Mouse (Mus musculus): ENCODE measurements around the gene Prkcz.
"Not testable (repeated sequence)": the region's sequence is repeated elsewhere in the genome, so short reads cannot be mapped to it uniquely, and the experiment has no call there.

Prkcz gene

DNA sequence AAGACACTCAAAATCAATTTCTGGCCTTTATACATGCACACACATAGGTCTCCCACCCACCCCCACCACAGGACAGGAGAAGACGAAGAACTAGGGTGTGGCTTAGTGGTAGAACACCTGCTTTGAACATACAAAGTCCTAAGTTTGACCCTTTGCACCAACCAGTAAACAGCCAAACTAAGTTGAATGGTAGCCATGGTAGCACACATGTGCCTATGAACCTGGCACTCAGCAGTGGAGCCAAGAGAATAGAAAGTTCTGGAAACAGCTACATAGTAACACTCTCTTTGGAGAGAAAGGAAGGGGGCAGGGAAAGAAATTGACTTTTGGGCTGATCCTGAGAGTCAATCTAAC lies 80.4 kb downstream of the Prkcz start:
- DNase-seq: no peak

DNA sequence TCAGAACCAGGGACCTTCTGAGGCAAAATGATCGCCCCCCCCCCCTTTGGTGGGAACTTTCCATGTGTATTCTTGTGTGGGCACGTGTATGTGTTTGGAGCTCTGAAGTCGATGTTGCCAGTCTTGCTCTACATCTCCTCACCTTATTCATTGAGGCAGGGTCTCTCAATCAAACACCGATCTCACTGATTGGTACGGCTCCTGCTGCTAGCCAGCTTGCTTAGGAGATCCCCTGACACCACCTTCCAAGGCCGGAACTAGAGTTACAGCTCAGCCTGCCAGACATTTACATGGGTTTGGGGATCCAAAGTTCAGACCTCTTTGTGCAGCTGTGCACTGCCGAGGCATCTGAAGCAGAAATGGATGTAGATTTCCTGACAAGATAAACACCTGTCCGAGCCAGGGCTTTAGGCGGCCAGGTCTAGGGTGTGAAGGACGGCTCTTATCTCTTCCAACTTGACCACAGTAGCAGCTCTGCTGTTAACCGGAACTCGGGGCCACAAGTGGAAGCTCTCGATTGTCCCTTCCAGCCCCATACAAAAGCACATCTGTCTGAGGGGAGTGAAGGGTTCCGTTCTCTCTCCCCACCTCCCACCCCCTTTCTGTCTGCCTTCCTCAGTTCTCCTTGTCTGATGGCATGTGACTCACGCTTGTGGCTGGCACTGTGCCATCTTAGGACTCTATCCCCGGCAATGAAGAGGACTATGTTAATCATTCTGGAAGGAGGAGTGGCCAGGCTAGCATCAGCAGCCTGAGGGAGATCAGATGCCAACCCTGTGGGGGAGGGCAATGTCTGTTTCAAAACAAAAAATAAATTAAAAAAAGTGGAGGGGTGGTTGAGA lies 81.0 kb downstream of the Prkcz start:
- no peak for DNase-seq

DNA sequence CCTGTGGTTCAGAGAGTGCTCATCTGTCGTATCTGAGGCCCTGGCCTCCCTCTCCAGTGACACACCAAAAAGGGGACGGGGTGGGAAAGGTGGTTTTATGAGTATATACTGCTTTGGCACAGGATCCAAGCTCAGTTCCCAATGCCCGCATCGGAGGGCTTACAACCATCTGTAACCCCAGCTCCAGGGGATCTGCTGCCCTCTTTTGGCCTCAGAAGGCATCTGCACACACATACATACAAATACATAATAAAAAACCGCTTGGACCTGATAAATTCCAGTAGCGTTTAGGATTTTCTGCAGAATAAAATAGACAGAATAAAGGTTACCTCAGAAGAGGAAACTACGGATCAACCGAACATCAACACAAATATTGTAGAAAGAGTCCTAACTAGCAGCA lies 82.1 kb downstream of the Prkcz start:
- no peak for DNase-seq

DNA sequence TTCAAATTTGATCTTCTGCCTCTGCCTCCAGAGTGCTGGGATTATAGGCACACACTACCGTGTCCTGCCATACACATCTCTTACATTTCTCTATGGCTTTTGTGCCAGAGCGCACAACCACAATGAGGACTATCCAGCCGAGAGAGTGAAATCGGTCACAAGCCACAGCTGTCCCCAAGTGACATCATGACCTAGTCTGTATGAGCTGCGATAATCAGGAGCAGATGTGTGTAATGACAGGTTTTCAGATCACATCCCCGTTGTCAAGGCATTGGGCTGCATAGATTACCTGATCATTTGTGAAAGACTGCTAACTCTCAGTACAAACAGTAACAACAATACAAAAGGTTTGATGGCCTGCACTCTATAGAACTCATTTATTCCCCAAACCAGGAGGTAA lies 83.2 kb downstream of the Prkcz start:
- no peak for DNase-seq

DNA sequence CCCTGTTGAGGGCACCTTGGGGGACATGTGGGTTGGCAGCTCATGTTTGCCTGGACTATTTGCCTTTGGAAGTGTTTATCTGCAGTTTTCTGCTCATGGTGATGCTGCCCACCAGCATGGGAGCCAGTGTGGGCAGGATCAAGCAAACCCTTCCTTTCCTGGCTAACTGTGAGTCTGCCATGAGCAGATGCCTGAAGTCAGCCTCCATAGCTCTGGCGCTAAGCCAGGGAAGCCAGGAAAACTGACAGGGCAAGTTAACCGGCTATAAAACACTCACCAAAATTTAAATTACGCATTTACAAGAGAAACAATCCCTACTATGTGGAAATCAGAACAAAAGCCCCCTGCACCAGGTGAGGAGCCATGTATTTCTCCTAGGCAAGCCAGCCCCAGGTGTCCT lies 86.3 kb downstream of the Prkcz start:
- no peak for DNase-seq

DNA sequence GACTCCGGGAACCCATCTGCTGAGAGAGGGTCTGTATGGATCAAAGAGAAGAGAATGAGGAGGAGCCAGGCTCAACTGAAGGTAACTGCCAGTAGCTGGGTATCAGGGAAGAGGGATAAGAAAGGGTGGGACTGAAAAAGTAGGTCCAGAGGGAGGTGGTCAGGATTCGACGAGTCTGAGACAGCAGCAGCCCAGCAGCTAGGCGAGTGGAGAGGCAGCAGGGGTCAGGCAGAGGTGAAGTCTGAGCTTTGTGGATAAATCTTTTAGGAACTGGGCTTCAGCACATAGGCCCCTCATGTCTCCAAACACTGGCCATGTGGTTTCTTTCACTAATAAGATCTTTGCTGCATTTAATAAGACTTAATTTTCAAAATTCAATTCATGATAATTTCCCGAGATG lies 86.7 kb downstream of the Prkcz start:
- DNase-seq: no peak

DNA sequence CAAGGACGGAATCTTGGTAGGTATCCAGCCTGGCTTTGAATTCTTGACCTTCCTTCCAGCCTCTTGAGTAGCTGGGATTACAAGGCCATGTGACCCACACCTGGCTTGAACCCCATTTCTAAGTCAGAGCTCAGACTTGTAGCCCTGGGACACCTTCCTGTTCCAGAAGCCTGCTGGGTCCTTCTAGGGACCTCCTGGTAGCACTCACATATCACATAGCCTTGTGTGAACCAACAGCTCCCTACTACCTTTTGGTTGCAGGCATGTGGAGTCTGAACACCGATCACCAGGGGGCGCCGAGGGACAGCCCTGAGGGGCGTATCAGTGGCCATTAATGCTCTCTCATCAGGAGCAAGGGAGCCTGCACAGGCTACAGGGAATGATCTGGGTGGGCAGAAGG lies 92.8 kb downstream of the Prkcz start:
- peak; percentile 54 to 65 for DNase-seq

DNA sequence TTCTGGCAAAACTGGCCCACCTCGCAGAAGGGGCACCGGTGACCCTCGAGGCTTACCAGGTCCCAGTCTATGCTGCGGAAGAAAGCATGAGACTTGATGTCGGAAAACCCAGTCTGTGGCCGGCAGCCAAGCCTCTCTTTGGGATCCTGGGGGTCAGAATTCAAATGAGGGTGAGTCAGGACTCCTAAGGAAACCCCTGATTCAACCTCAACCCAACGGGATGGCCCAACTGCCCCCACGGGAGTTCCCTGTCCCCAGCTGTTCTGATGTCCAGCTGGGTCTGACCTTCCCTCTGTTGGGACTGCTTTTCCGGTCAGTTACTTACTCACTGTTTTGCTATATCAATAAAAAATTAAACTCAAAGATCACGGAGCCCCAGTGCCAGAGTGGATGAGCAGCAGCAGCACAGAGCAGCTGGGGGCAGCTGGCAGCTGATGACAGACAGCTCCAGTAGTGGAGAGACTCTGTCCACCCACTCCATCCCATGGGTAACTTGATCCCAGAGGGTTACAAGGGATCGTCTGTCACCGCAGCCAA lies 93.5 kb downstream of the Prkcz start:
- DNase-seq: peak in 1 of 2 experiments; percentile 37

DNA sequence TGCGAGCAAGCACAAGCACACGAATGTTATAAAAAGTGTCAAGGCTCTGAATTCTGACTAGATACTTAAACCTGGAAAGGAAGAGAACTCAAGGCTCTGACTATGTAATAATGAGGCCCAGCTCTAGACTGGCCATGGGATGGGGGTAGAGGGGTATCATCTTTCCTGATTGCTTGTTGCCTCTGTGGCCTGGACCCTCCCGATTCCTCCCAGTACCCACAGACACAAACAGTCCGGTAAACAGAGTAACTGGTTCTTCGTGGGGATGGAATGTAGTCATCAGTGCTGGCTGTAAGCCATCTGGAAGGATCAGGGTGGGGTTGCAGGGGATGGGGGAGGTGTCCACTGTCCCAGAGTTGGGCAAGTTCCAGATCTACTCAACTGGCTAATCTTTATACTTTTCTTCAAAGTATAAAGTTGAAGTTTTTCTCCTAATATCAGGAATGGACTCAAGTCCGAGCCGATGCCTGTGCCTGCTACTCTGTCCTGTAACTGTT lies 94.1 kb downstream of the Prkcz start:
- DNase-seq: peak in 1 of 2 experiments; percentile 19

DNA sequence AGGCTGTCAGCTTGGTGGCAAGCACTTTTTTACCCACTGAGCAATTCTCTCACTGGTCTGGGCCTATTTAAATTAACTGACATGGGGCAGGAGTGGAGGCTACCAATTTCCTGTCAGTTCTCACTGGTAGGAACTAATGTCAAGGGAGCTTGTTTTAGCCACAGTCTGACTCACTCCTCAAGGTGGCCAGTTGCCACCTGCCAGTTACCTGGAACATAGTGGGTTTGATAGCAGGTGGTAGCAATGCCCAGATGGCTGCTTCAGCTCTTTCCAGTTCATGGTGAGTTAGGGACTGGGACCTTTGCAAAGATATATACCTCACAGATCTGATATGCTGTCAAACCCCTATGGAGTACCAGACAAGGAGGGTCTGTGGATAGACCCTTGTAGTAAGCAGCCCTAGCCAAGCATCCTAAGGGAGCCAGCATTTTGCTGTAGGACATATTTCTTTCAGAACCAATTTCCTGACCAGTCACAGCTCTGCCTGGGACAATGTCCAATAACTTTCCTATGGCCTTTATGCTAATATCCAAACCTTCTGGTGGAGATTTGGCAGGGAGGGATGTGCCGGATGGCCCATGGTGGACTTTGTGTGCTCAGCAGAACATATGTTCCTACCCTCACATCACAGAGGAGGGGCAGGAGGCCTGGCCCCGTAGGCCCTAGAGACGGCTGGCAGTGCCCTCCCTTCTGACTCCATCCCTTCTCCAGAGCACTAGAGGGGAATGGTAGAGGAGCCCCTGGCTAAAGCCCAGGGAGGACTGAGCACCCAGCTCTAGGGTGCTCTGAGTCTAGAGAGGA lies 96.4 kb downstream of the Prkcz start:
- DNase-seq: no peak

DNA sequence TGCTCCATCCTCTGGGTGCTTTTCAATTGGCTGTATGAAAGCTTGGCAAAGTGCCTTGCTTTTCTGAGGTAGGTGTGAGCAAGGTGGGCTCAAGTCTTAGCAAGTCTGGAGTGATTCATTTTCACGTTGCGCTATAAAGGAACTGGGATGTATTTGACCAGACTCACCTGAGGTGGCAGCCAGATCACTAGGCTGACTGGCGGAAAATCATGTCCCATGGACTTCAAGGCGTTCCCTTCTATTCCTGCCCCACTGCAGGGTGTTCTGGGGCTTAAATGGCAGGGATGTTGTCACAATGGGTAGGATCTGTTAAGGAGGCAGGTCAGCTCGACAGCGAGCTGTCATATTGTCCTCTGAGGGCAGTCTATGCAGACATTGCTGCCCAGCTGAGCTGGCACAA lies 108.9 kb downstream of the Prkcz start:
- DNase-seq: no peak

DNA sequence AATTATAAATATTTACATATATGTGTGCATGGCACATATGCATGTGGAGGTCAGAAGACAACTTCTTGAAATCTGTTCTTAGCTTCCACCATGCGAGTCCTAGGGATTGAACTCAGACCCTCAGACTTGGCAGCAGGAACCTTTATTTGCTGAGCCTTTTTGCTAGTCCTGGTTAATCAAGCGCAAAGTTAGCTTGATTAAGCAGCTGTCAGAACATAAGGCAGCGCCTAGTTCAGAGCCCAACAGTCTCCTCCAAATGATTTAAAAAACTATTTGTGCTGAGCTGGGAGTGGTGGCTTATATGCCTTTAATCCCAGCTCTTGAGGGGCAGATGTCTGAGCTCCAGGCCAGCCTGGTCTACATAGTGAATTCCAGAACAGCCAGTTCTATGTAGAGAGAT lies 110.0 kb downstream of the Prkcz start:
- DNase-seq: no peak

DNA sequence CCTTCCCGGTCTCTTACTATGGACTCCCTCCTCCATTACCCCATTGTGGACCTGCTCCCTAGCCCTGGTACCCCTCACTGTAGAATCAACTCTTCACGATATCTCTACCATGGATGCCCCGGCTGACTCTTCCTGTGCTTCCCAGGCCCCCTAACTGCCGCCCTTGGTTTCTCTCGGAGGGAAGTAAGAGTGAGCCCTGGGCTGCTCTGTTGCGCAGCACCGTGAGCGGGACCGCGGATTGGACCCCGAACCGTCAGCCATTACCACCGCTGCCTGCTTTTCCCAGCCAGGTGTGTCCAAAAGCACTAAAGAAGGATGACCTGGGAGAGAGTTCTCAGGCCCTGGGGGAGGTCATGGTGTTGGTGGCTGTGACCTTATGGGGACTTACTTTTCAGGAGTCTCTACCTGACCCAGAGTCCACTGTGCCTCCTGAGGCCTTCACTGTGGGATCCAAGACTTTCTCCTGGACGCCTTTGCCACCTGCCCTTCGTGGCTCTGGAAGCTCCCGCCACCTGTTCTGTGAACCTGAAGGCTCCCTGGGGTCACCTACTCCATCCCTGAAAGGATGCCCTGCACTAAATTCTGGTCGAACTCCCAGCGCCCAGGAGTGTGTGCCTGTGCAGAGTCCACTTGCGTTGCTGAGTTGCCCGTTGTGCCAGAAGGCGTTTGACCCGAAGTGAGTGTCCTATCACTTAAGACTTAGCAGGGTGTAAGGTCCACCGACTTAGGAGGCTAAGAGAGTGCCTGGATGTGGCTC lies 110.6 kb downstream of the Prkcz start:
- DNase-seq: peak; percentile 22 to 45

DNA sequence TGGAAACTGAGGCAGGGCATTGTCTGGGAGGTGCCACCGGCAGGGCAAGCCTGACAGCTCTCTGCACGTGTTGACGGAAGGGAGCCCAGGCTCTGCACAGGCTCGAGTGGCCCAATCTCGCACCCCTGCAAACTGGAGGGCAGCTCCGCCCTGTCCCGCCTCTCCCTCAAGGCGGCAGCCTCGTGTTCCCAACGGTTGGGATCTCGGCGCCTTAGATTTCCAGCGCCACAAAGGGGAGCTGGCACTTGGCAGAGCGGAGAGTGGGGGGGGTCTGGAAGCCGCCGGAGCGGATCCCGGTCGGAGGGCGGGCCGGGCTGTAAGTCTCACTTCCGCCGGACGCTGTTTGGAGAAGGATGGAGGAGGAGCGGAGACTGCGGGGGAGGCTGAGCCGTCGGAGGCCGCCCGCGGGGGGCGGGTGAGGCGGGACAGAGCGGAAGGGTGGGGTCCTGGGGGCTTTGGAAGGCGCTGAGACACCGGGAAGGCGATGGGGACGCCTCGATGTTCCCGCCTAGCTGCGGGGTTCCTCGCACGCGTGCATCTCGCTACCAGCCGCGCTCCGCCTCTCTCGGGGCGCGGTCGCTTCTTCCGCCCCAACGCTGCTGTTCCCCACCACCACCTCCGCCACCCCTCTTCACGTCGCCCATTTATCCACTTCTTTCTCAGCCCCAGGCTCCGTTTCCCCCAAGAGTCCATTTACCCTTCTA lies 111.4 kb downstream of the Prkcz start, which contains the start of gene Faap20:
Gene Faap20, plus strand, starts transcription at position 155 of the 704 bp plus-strand sequence.
- peak; percentile 90 to 93 for DNase-seq

DNA sequence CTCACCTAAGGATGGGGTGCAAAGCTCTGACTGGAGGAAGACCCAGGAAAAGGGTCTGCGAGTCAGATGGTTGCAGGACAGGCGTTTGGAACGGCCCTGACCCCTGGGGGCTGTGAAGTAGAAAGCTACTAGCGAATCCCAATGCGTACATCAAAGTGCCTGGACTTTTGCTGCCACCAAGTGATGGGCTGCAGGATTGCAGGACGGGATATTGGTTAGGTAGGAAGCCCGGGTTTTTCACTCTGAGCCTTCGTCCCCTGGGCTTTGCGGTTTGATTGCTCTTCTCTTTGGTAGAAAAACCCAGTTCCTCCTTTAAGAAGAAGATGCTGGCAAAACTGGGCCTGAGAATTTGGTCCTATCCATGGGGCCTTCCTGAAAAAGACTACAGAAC lies 111.9 kb downstream of the Prkcz start:
- DNase-seq: peak; percentile 93 to 94

DNA sequence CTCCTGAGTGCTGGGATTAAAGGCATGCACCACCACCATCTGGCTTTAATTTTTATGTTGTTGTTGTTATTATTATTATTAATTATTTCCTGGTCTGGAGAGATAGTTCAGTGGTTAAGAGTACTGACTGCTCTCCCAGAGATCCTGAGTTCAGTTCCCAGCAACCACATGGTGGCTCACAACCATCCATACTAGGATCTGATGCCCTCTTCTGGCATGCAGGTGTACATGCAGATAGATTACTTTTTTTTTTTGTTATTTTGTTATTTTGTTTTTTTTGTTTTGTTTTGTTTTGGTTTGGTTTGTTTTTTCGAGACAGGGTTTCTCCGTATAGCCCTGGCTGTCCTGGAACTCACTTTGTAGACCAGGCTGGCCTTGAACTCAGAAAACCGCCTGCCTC lies 113.1 kb downstream of the Prkcz start:
- DNase-seq: not testable (repeated sequence)

DNA sequence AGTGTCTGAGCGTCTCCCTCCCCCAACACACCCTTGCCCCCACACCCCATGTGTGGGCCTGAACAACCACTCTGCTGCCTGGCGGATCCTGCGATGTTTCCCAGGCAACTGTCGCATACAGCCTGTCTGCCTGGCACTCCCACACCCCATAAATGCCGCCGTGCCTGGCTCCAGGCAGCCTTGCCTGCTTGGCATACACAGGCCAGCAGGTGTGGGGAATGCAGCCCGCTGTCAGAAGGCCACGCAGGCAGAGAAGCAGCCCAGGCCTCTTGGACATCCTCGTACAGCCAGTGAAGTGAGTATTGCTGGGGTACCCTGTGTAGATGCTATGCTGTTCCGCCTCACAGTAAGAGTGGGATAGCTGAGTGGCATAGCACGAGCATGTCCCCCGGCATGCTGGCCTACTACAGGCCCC lies 114.5 kb downstream of the Prkcz start:
- peak in 1 of 2 experiments; percentile 24 for DNase-seq

DNA sequence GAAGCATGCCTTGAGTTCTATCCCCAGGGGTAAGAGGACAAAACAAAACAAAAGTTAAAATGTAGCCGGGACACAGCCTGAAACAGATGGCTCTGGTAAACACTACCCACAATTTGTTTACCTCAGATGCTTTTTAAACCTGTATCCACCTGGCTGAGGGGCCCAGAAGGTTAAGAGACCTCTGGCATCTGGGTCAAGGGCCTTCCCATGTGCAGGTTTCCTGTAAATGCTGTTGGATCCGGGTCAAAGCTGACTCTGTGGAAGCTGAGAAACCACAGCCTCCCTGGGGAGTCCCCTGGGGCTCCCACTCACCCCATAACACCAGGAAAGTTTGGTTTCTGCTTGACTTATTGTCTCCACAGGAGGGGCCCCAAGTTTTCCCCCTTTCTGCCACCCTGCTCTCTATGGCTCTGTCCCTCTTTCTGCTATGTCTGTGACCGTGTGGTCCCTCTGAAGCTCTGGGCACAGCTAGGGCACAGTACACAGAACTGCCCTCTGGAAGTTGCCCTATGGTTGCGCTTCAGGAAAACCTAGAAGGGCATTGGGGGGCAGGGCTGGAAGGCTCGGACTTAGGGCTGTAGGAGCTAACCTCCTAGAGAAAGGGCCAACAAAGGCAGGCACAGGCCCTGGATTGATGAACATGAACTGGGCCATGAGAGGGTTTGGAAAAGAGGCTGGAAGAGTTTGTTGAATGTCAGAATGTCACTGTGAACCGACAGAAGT lies 115.2 kb downstream of the Prkcz start:
- no peak for DNase-seq

DNA sequence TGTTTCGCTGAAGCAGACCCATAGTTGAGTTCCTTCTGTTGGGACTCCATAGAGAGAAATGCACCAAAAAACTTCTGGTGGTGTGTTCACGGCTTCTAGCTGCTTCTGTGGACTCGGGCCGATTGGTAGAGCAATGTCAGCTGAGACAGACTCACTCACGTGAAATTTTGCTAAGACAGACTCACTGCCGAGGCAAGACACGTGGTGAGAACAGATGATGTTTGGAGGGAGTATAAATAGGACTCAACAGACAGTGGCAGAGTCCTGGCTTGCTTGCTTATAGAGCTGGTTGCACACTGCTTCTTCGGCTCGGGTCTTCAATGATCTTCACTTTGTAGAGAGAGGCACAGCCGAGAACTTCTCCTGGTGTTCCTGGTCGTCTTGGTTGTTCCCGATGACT lies 117.9 kb downstream of the Prkcz start:
- no peak for DNase-seq

DNA sequence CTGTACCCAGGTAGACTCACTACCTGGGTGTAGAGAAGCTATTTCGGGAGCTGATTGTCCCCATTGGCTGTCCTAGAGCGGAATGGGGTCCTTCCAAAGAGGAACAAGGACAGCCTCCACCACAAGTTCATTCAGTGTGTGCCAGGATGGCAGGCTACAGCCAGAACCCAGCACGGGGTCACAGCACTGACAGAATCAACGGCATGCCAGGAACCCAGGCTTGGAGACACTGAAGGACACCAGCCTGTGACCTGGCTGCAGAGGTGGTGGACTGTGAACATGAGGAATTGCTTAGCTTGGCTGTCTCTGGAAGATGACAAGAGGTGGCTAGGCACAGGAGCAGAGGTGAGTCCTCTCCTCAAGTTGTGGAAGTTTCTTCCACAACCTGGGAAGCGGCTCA lies 118.9 kb downstream of the Prkcz start:
- no peak for DNase-seq

DNA sequence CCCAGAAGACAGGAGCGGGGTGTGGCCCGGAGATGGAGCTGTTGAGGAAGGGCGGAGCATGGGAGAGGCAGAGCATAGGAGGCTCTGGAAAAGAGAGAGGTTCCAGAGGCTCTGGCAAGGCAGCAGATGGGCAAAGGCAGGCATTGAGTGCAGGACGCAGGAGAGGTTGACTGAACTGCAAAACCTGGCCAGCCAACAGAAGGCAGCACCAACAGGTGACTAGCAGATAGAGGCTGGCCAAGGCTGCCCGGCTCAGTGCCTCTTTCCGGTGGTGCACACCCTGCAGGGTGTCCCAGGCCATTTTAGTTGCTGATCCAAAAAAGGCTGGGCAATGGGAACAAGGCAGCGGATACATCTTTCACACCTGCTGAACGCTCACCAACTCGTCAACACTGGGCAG lies 119.4 kb downstream of the Prkcz start:
- DNase-seq: no peak

DNA sequence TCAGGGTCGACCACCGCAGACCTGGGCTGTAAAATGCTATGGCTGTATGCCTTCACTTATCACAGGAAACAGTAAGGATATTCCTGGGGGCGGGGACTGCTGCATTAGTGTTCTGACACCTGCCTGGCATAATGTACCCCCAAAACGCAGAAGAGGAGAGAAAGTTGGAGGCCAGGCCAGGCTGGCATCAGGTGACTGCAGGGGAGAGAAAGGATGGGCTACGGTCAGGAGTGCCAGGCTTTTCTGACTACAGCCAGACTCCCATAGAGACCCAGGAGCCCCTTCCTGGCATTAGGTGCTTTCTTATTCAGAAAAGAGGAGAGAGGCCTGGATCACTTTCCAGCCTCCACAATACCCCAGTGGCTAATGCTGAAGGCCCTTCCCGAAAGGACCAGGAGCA lies 121.7 kb downstream of the Prkcz start:
- no peak for DNase-seq
